Mouse (Mus musculus) heart, adult 2 months (tissue): ENCODE measurements at regions not wholly inside any gene's neighbourhood (a gene's known extent, or its start where the extent isn't known, plus 50 kb on each side); places are given as distances from the start of the nearest gene placed in this dataset.

ENCODE experiments used
- CTCF ChIP-seq: fragments of 200-600 bp; IDR thresholded peaks from 2 replicates; pipeline ENCODE4 v1.8.1; 2022; ENCODE audit warnings: antibody characterized with exemption, mild to moderate bottlenecking, moderate library complexity
- EP300 ChIP-seq: fragments of 200-500 bp; IDR thresholded peaks from 2 replicates; pipeline ENCODE4 v1.6.1; 2011; ENCODE audit warnings: low read depth, low read length, control low read depth; ENCODE audit not compliant: insufficient read depth

DNA sequence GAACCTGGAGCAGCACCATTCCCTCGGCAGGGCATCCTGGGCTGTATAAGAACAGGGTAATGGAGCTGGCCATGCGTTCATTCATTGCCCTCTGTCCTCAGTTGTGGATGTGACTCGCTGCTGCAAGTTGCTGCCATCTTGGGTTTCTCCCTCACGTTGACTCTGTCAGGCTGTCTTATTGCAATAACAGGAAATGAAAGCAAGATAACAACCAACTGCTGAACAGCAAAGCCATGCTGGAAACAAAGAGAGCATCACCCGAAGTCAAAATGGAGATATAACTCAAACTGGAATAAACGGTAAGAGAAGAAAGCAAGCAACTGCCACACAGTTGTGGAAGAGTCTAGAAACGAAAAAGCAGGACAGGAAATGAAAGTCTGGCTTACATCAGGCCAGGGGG, 188.5 kb downstream of the Bcl11b start:
- TF ChIP-seq EP300: no peak
- TF ChIP-seq CTCF: no peak
